Mouse (Mus musculus) forebrain, postnatal 0 days (tissue): ENCODE measurements around the gene Il18. TPM values are rescaled to one million over a fixed set of nuclear protein-coding genes. Genes with fewer than 3 reads are reported as not detected.

ENCODE experiments used
- ATAC-seq: fragments of 200-750 bp; cut with Nextera tagmentation; 2 replicates; pipeline ENCODE4 v1.8.0; 2017; ENCODE audit warnings: mild to moderate bottlenecking, moderate library complexity
- DNase-seq: peaks from one replicate; pipeline ENCODE4 v3.0.0-alpha.2; 2015
- H3K27ac ChIP-seq: fragments of 300-500 bp; sonication (generic); 2 replicates; pipeline ENCODE4 v1.5.1; 2014; ENCODE audit warnings: low read depth, mild to moderate bottlenecking, antibody characterized with exemption, low read length, moderate library complexity, mixed read lengths
- H3K27me3 ChIP-seq: fragments of 300-500 bp; sonication (generic); 2 replicates; pipeline ENCODE4 v1.6.1; 2014; ENCODE audit warnings: mild to moderate bottlenecking, low read length, mixed read lengths; ENCODE audit not compliant: insufficient read depth
- H3K36me3 ChIP-seq: fragments of 300-500 bp; sonication (generic); 2 replicates; pipeline ENCODE4 v1.6.1; 2014; ENCODE audit warnings: mild to moderate bottlenecking, moderate library complexity; ENCODE audit not compliant: insufficient read depth
- H3K4me1 ChIP-seq: fragments of 300-500 bp; sonication (generic); 2 replicates; pipeline ENCODE4 v1.6.1; 2014; ENCODE audit warnings: antibody characterized with exemption; ENCODE audit not compliant: insufficient read depth
- H3K4me2 ChIP-seq: fragments of 300-500 bp; sonication (generic); 2 replicates; pipeline ENCODE4 v1.6.1; 2014; ENCODE audit warnings: low read depth, mild to moderate bottlenecking, moderate library complexity
- H3K4me3 ChIP-seq: fragments of 300-500 bp; sonication (generic); 2 replicates; pipeline ENCODE4 v1.5.1; 2014; ENCODE audit warnings: low read depth, low read length, mixed read lengths
- H3K9ac ChIP-seq: fragments of 300-500 bp; sonication (generic); 2 replicates; pipeline ENCODE4 v1.6.1; 2014; ENCODE audit warnings: mild to moderate bottlenecking
- H3K9me3 ChIP-seq: fragments of 300-500 bp; sonication (generic); 2 replicates; pipeline ENCODE4 v1.6.1; 2016; ENCODE audit warnings: low read length
- CTCF ChIP-seq: sonication (generic); IDR thresholded peaks from 2 replicates; pipeline ENCODE4 v1.5.1; 2016; ENCODE audit warnings: antibody characterized with exemption, control low read depth, low read depth
- WGBS: fragments of 180-500 bp; shearing (Covaris S2); extraction: QIAGEN DNeasy Blood & Tissue Kit; methylation state at CpG from one replicate; pipeline ENCODE4 v1.1.7; 2014; 5-methylcytosine and 5-hydroxymethylcytosine counted together
- polyA plus RNA-seq: library from polyadenylated mRNA; unstranded; fragments of >200 nt; fragmentation: Nextera tagmentation; extraction: Ambion mirVana; gene quantifications from 2 replicates; pipeline ENCODE4 v1.2.1, GENCODE M21; 2015
- total RNA-seq: library from RNA; depleted of rRNA; stranded (reverse); fragments of >200 nt; gene quantifications from 2 replicates; pipeline ENCODE4 v1.2.3, GENCODE M21; 2014

Gene Il18
- total and polyA plus RNA-seq, 2 experiments from 2014 or later, result 17.4 to 34.3 TPM

DNA sequence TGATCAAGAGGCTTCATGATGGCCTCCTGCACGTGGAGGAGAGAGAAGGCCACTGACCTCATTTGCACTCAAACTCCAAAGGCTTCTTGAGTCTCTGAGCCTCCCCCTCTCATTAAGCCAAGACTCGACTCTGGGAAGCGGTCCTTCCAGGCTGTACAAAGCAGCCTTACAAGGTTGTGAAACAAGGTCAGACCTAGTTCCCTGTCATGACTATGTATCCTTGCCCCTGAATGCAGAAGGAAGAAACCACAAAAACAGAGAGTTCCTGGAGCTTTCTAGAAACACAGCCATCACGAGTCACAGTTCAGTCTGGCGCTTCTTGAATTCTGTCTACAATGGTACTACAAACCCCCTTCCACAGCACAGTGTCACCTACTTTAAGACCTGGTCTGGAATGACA, 32.1 kb upstream of the Il18 start:
- Histone ChIP-seq H3K4me2 (no peak overlapping the region), H3K4me1 (0 out of 2 replicates have a peak, but pooled peaks cover 2% of the 10 kb centered on the region), H3K27me3 (no peaks in the 10 kb centered on the region), H3K36me3 (no peaks in the 10 kb centered on the region), H3K9ac (no peak overlapping the region), H3K4me3 (no peak overlapping the region), H3K9me3 (no peaks in the 10 kb centered on the region), H3K27ac (no peak overlapping the region)
- no peak for DNase-seq
- TF ChIP-seq CTCF, result no peak
- 76% methylated on average over 5 of the region's 5 CpGs for WGBS
- no peak for ATAC-seq

DNA sequence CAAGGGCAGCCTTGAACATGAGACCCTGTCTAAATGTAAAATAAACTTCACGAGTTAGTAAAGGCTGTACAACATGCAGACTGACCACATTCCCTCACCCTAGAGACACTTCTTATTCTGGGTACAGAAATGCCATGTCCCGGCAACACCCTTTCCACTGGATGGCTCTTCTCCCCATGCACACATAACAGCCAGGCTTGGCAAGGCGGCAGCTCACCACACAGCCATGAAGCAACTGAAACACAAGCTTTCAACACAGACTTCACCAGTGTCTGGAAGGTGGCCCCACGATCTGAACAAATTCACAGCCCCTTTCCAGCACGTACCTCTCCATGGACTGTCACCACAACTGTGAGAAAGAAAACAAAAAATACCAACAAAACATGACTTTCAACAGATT, 29.7 kb upstream of the Il18 start:
- Histone ChIP-seq H3K27ac (no peak overlapping the region), H3K9me3 (no peaks in the 10 kb centered on the region), H3K9ac (no peak overlapping the region), H3K4me1 (0 out of 2 replicates have a peak, but pooled peaks cover 2% of the 10 kb centered on the region), H3K4me3 (no peak overlapping the region), H3K4me2 (no peak overlapping the region), H3K27me3 (no peaks in the 10 kb centered on the region), H3K36me3 (no peaks in the 10 kb centered on the region)
- WGBS, result 91% methylated on average over 5 of the region's 5 CpGs
- TF ChIP-seq CTCF, result no peak
- no peak for DNase-seq
- no peak for ATAC-seq

DNA sequence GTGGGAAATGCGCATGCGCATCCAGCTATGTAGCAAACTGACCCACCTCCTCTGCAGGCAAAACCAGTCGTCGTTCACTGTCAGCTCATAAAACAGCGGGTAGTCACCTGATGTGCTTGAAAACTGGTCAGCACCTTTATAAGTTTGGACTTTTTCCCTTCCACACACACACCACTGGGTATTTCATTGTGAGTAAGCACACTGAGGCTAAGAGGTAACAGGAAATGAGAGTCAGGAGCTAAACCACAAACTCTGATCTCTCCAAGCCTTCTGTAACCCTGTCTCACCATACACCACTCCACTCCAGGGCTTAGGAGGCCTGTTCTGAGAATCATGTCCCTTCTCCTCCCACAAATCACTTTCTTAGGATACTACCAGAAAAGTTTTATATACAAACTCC, 29.0 kb upstream of the Il18 start:
- ATAC-seq (no peak), DNase-seq (no peak)
- Histone ChIP-seq H3K4me1 (0 out of 2 replicates have a peak, but pooled peaks cover 2% of the 10 kb centered on the region), H3K36me3 (no peaks in the 10 kb centered on the region), H3K9me3 (no peaks in the 10 kb centered on the region), H3K4me3 (no peak overlapping the region), H3K9ac (no peak overlapping the region), H3K27ac (no peak overlapping the region), H3K4me2 (no peak overlapping the region), H3K27me3 (no peaks in the 10 kb centered on the region)
- no peak for TF ChIP-seq CTCF
- 83% methylated on average over 5 of the region's 5 CpGs for WGBS

- TF ChIP-seq CTCF, result no peak
- H3K27ac ChIP-seq, result no peak overlapping the region
- H3K4me2 ChIP-seq, result peak overlapping the region; percentile 53
- WGBS, result 43% methylated on average over 7 of the region's 7 CpGs
- no peaks in the 10 kb centered on the region for H3K27me3 ChIP-seq
- DNase-seq (no peak), ATAC-seq (0 out of 2 replicates have a peak, but pooled peaks have one; percentile 2)
- H3K4me3 ChIP-seq, result peak overlapping the region; percentile 69
- H3K4me1 ChIP-seq, result 0 out of 2 replicates have a peak, but pooled peaks cover 2% of the 10 kb centered on the region
- no peaks in the 10 kb centered on the region for H3K9me3 ChIP-seq
- no peaks in the 10 kb centered on the region for H3K36me3 ChIP-seq
- H3K9ac ChIP-seq, result peak overlapping the region; percentile 70; the same call in 1 of the 2 replicates
Observed at GRCm38 (mm10) chr9:50527860-50528259, 26.8 kb upstream of the Il18 start.

GRCm38 (mm10) chr9:50528293-50528892, 26.2 kb upstream of the Il18 start, which contains the start of gene Pts:
Gene Pts, minus strand, starts transcription at chr9:50528724.
- WGBS, result under 1% methylated on average over 54 of the region's 54 CpGs
- Histone ChIP-seq H3K27me3 (no peaks in the 10 kb centered on the region), H3K4me2 (peak within 1 kb of the TSS; percentile 53), H3K9me3 (no peaks in the 10 kb centered on the region), H3K9ac (peak within 1 kb of the TSS; percentile 70), H3K4me3 (peak within 1 kb of the TSS; percentile 69), H3K27ac (peak within 1 kb of the TSS; percentile 88), H3K4me1 (0 out of 2 replicates have a peak, but pooled peaks cover 2% of the 10 kb centered on the region), H3K36me3 (no peaks in the 10 kb centered on the region)
- peak; percentile 90 for TF ChIP-seq CTCF
- peak; percentile 99 for ATAC-seq
- peak; percentile 99 for DNase-seq

DNA sequence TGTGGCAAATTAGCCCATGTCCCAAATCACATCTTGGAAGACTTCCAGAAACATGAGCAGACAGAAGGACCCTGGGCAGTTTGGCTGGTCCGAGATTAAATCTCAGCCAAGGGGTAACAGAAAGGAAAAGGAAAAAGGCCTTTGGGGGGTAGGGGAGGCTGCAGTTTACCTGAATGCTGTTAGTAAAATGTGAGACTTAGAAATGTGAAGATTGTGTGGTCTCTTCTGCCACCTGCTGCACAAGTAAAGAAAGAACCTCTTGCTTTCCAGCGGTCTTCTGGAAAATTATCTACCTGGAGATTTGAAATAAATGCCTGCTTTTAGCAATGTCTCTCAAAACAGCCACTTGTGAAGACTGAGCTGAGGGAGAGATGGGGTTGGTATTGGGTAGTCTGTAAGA, 23.7 kb upstream of the Il18 start:
- Histone ChIP-seq H3K27me3 (no peaks in the 10 kb centered on the region), H3K36me3 (no peaks in the 10 kb centered on the region), H3K9me3 (no peaks in the 10 kb centered on the region), H3K4me2 (no peak overlapping the region), H3K27ac (no peak overlapping the region), H3K9ac (no peak overlapping the region), H3K4me1 (0 out of 2 replicates have a peak, but pooled peaks cover 2% of the 10 kb centered on the region), H3K4me3 (no peak overlapping the region)
- TF ChIP-seq CTCF, result peak; percentile 68
- 26% methylated on average over 2 of the region's 2 CpGs for WGBS
- DNase-seq, result peak; percentile 76
- ATAC-seq, result no peak

- no peak overlapping the region for H3K27ac ChIP-seq
- no peaks in the 10 kb centered on the region for H3K4me1 ChIP-seq
- no peak for DNase-seq
- no peak overlapping the region for H3K9ac ChIP-seq
- no peaks in the 10 kb centered on the region for H3K27me3 ChIP-seq
- no peak for ATAC-seq
- no peak overlapping the region for H3K4me3 ChIP-seq
- H3K4me2 ChIP-seq, result no peak overlapping the region
- H3K9me3 ChIP-seq, result no peaks in the 10 kb centered on the region
- TF ChIP-seq CTCF, result no peak
- no peaks in the 10 kb centered on the region for H3K36me3 ChIP-seq
- WGBS, result 81% methylated on average over 11 of the region's 11 CpGs
Observed at GRCm38 (mm10) chr9:50533328-50533727, 21.3 kb upstream of the Il18 start.
